Mouse (Mus musculus) ES-E14 (cell line): ENCODE measurements around the gene Lemd2. TPM values are rescaled to one million over a fixed set of nuclear protein-coding genes. Genes with fewer than 3 reads are reported as not detected.

Source experiments
- DNase-seq: peaks from one replicate; pipeline ENCODE4 v3.0.0-alpha.2; 2013; ENCODE audit warnings: low read depth, low spot score
- H3K27ac ChIP-seq: 2 replicates; pipeline ENCODE4 v1.5.1; 2012; ENCODE audit warnings: low read depth, mild to moderate bottlenecking, low read length, moderate library complexity, mixed read lengths; ENCODE audit not compliant: poor library complexity, insufficient read depth, severe bottlenecking
- H3K36me3 ChIP-seq: 2 replicates; pipeline ENCODE4 v1.6.1; 2012; ENCODE audit warnings: mild to moderate bottlenecking, low read length, moderate library complexity, mixed read lengths; ENCODE audit not compliant: control insufficient read depth, poor library complexity, insufficient read depth, severe bottlenecking
- H3K4me1 ChIP-seq, 2 experiments: fragments of 150-350 bp in 1 of 2; sonication (generic) in 1 of 2; 2 replicates each; pipeline ENCODE4 v1.6.1; 2012; ENCODE audit warnings: low read length in 2 of 2, mild to moderate bottlenecking in 1 of 2, mixed read lengths in 1 of 2; ENCODE audit not compliant: control insufficient read depth in 2 of 2, insufficient read depth in 2 of 2, poor library complexity in 1 of 2
- H3K4me3 ChIP-seq, 2 experiments: fragments of 150-350 bp in 1 of 2; sonication (generic) in 1 of 2; 2 replicates each; pipeline ENCODE4 v1.5.1; 2012; ENCODE audit warnings: low read length in 2 of 2, low read depth in 1 of 2, mild to moderate bottlenecking in 1 of 2, mixed read lengths in 1 of 2; ENCODE audit not compliant: insufficient read depth in 1 of 2, poor library complexity in 1 of 2, severe bottlenecking in 1 of 2
- H3K9ac ChIP-seq: 2 replicates; pipeline ENCODE4 v1.6.1; 2012; ENCODE audit warnings: low read depth, mild to moderate bottlenecking, low read length, mixed read lengths; ENCODE audit not compliant: poor library complexity, insufficient read depth, severe bottlenecking
- H3K9me3 ChIP-seq: fragments of 150-350 bp; sonication (generic); 2 replicates; pipeline ENCODE4 v1.6.1; 2012; ENCODE audit warnings: low read depth, mild to moderate bottlenecking, low read length; ENCODE audit not compliant: control insufficient read depth, insufficient read depth
- CHD2 ChIP-seq: IDR thresholded peaks from 2 replicates; pipeline ENCODE4 v1.6.1; 2014; ENCODE audit warnings: mild to moderate bottlenecking, low read depth, low read length, inconsistent platforms
- HCFC1 ChIP-seq: IDR thresholded peaks from 2 replicates; pipeline ENCODE4 v1.6.1; 2012; ENCODE audit warnings: low read length, inconsistent platforms, borderline replicate concordance; ENCODE audit not compliant: insufficient read depth
- MAFK ChIP-seq: IDR thresholded peaks from 2 replicates; pipeline ENCODE4 v1.6.1; 2014; ENCODE audit warnings: mild to moderate bottlenecking, low read depth, low read length, inconsistent platforms; ENCODE audit not compliant: insufficient read depth
- ZC3H11A ChIP-seq: IDR thresholded peaks from 2 replicates; pipeline ENCODE4 v1.6.1; 2012; ENCODE audit warnings: low read depth, mild to moderate bottlenecking, inconsistent platforms, low read length, borderline replicate concordance
- ZNF384 ChIP-seq: IDR thresholded peaks from 2 replicates; pipeline ENCODE4 v1.6.1; 2012; ENCODE audit warnings: low read depth, low read length, inconsistent platforms
- in situ Hi-C, 2 experiments: fragments of 600-800 bp; cut with MboI; formaldehyde crosslinking; loops; one replicate each; pipeline ENCODE4 v1.15.1; 2025; ENCODE audit warnings: low sequenced_read_pairs in 2 of 2, inconsistent platforms in 1 of 2; ENCODE audit not compliant: unreplicated experiment in 2 of 2
- total RNA-seq: library from RNA; depleted of rRNA; stranded (reverse); fragments of 300-350 nt; gene quantifications from 2 replicates; pipeline ENCODE4 v1.2.3, GENCODE M21; 2012; rRNA removed

Gene Lemd2
- total RNA-seq, result 51.8 and 87.8 TPM in 2 replicates

- TF ChIP-seq ZNF384 (no peak), MAFK (no peak), HCFC1 (peak; percentile 98), ZC3H11A (no peak)
- in situ Hi-C loops, result no loop called here
- Histone ChIP-seq H3K27ac (peak within 1 kb of the TSS; percentile 40; the same call in 1 of the 2 replicates), H3K9me3 (no peaks in the 10 kb centered on the region), H3K9ac (peak within 1 kb of the TSS; percentile 89), H3K36me3 (no peaks in the 10 kb centered on the region; the same call in 1 of the 2 replicates), H3K4me3 (peak within 1 kb of the TSS; percentile 71 to 93), H3K4me1 (peaks cover 0 to 5% of the 10 kb centered on the region in 2 experiments; a peak in 1 of 4 replicates)
- DNase-seq, result peak; percentile 92
These were observed at the start of gene Lemd2 for GRCm38 (mm10) chr17:27204075-27204909. Gene Lemd2 (minus strand): TSS chr17:27204469.

GRCm38 (mm10) chr17:27251150-27251549 is 46.9 kb upstream of the Lemd2 start:
- DNase-seq, result no peak
- Histone ChIP-seq H3K4me3 (no peak overlapping the region), H3K9ac (no peak overlapping the region), H3K27ac (no peak overlapping the region), H3K36me3 (no peaks in the 10 kb centered on the region), H3K9me3 (peaks cover 70% of the 10 kb centered on the region), H3K4me1 (no peaks in the 10 kb centered on the region)
- in situ Hi-C loops, result no loop called here
- no peak for TF ChIP-seq MAFK
- no peak for TF ChIP-seq ZC3H11A
- TF ChIP-seq ZNF384, result no peak
- TF ChIP-seq CHD2, result no peak
- no peak for TF ChIP-seq HCFC1

- no peak for DNase-seq
- Histone ChIP-seq H3K4me3 (no peak overlapping the region), H3K4me1 (no peaks in the 10 kb centered on the region), H3K27ac (no peak overlapping the region), H3K9ac (no peak overlapping the region), H3K36me3 (no peaks in the 10 kb centered on the region), H3K9me3 (peaks cover 66% of the 10 kb centered on the region)
- no peak for TF ChIP-seq ZC3H11A
- TF ChIP-seq ZNF384, result no peak
- TF ChIP-seq CHD2, result no peak
- TF ChIP-seq HCFC1, result no peak
- no peak for TF ChIP-seq MAFK
- in situ Hi-C loops, result no loop called here
These were observed 46.2 kb upstream of the Lemd2 start for GRCm38 (mm10) chr17:27250461-27250860.

GRCm38 (mm10) chr17:27249073-27249472 is 44.8 kb upstream of the Lemd2 start:
- TF ChIP-seq ZC3H11A (no peak), CHD2 (no peak), ZNF384 (no peak), MAFK (no peak), HCFC1 (no peak)
- no peak overlapping the region for H3K9ac ChIP-seq
- H3K4me3 ChIP-seq, result no peak overlapping the region
- DNase-seq, result no peak
- H3K4me1 ChIP-seq, result no peaks in the 10 kb centered on the region
- in situ Hi-C loops, result no loop called here
- no peak overlapping the region for H3K27ac ChIP-seq
- peaks cover 56% of the 10 kb centered on the region for H3K9me3 ChIP-seq
- no peaks in the 10 kb centered on the region for H3K36me3 ChIP-seq
